Mouse (Mus musculus): ENCODE measurements around the gene Ttbk2. TPM values are rescaled to one million over a fixed set of nuclear protein-coding genes. Genes with fewer than 3 reads are reported as not detected.
A peak's percentile ranks its signal among the peaks of the same experiment; 100 is the strongest.

Gene Ttbk2
- polyA plus RNA-seq, 1 experiment = not detected

DNA sequence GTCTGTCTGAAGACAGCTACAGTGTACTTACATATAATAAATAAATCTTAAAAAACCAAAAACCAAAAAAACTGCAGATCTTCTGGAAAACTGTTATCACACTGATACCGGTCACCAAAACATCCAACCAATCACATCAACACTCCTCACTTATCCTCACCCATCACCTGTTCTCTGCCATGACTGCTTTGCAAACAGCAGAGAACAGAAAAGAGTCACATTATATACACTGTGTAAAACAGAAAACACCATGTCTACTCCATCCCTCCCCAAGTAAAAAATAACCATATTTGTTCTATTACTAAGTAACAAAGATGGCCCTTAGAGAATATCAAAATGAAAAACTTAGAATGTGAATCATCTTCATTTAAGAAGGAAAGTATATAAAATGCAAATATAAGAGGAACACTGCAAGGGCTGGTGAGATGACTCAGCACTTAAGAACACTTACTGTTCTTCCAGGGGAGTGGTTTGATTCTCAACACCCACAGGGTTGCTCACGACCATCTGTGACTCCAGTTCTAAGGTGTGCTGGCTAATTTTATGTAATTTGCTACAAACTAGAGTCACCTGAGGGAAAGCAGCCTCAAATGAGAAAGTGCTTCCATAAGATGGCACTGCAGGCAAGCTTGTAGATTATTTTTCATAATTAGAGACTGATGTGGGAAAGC, 80.0 kb downstream of the Ttbk2 start:
- WGBS = 60% methylated on average over 2 of the region's 2 CpGs
- no peak overlapping the region for H3K27ac ChIP-seq (ENCODE audit: insufficient read depth, low read depth, low read length)
- H3K4me3 ChIP-seq (ENCODE audit: insufficient read depth, low read depth, low read length) = no peak overlapping the region
- TF ChIP-seq CTCF (IDR thresholded peaks at IDR 0.05; ENCODE audit: insufficient read depth, low read depth, low read length) = no peak
- no peak for TF ChIP-seq POLR2A (IDR thresholded peaks at IDR 0.05; ENCODE audit: insufficient read depth, low read depth, low read length)
- no peaks in the 10 kb centered on the region for H3K4me1 ChIP-seq (ENCODE audit: control insufficient read depth, insufficient read depth, low read length)

DNA sequence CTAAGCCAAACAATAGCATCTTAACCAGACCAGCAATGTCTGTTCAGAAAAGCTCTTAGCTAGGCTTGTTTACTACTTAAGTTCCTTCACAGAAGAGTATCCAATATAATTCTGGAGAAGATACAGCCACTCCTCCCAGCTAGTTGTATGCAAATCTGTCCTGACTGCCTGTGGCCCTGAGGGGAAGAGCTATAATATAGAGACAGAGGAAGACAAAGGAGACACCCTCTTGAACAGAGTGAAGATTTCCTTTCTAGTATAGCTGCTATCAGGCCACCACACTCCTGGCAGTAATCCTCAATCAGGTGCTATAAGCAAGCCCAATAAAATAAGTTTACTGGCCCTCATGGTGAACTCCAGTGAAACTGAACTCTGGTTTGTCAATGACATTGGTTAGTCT, 88.5 kb downstream of the Ttbk2 start:
- H3K27ac ChIP-seq (ENCODE audit: insufficient read depth, low read depth, low read length) = no peak overlapping the region
- no peak for TF ChIP-seq POLR2A (IDR thresholded peaks at IDR 0.05; ENCODE audit: insufficient read depth, low read depth, low read length)
- no peak for TF ChIP-seq CTCF (IDR thresholded peaks at IDR 0.05; ENCODE audit: insufficient read depth, low read depth, low read length)

DNA sequence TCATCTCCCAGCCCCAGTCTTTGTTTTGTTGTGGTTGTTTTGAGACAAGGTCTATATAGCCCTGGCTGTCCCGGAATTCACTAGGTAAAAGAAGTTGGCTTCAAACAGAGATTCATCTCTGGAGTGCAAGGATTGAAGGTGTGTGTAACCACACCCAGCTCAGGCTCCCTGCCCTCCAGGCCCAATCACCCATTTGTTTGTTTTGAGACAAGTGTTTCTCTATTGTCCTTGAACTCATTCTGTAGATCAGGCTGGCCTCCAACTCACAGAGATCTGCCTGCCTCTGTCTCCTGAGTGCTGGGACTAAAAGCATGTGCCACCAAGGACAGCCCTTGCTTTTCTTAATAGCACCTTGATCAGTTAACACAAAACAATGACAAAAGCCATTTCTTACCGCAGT, 102.4 kb downstream of the Ttbk2 start:
- WGBS = 97% methylated on average over 2 of the region's 2 CpGs

More for the DNA sequence above, 88.5 kb downstream of the Ttbk2 start:
- no peak overlapping the region for H3K4me3 ChIP-seq (ENCODE audit: insufficient read depth, low read depth, low read length)
- H3K4me1 ChIP-seq (ENCODE audit: control insufficient read depth, insufficient read depth, low read length) = no peaks in the 10 kb centered on the region

DNA sequence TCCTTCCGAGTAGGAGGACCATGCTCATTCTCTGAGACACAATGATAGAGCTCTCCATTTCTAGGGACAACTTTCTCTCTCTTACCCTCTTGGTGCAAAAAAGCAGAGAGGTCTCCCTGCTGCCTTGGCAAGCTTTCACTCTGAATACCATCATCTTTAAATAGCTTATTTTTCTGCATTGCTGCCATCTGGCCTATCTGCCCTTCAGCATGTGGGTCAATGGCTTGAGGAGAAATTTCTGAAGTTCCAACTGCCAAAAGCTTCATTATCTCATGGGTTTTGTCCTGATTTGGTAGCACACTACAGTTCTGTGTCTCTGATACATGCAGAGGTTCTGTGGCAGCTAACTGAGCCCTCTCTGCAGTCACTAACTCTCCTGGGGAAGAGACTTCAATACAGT, 104.9 kb downstream of the Ttbk2 start:
- TF ChIP-seq POLR2A (IDR thresholded peaks at IDR 0.05; ENCODE audit: insufficient read depth, low read depth, low read length) (no peak), CTCF (IDR thresholded peaks at IDR 0.05; ENCODE audit: insufficient read depth, low read depth, low read length) (no peak)
- Histone ChIP-seq H3K4me1 (ENCODE audit: control insufficient read depth, insufficient read depth, low read length) (no peaks in the 10 kb centered on the region), H3K4me3 (ENCODE audit: insufficient read depth, low read depth, low read length) (no peak overlapping the region), H3K27ac (ENCODE audit: insufficient read depth, low read depth, low read length) (no peak overlapping the region)
- WGBS = 93% methylated on average over 1 of the region's 1 CpGs

More for the DNA sequence above, 102.4 kb downstream of the Ttbk2 start:
- no peak overlapping the region for H3K4me3 ChIP-seq (ENCODE audit: insufficient read depth, low read depth, low read length)
- H3K4me1 ChIP-seq (ENCODE audit: control insufficient read depth, insufficient read depth, low read length) = no peaks in the 10 kb centered on the region
- no peak overlapping the region for H3K27ac ChIP-seq (ENCODE audit: insufficient read depth, low read depth, low read length)
- TF ChIP-seq POLR2A (IDR thresholded peaks at IDR 0.05; ENCODE audit: insufficient read depth, low read depth, low read length) (no peak), CTCF (IDR thresholded peaks at IDR 0.05; ENCODE audit: insufficient read depth, low read depth, low read length) (no peak)

DNA sequence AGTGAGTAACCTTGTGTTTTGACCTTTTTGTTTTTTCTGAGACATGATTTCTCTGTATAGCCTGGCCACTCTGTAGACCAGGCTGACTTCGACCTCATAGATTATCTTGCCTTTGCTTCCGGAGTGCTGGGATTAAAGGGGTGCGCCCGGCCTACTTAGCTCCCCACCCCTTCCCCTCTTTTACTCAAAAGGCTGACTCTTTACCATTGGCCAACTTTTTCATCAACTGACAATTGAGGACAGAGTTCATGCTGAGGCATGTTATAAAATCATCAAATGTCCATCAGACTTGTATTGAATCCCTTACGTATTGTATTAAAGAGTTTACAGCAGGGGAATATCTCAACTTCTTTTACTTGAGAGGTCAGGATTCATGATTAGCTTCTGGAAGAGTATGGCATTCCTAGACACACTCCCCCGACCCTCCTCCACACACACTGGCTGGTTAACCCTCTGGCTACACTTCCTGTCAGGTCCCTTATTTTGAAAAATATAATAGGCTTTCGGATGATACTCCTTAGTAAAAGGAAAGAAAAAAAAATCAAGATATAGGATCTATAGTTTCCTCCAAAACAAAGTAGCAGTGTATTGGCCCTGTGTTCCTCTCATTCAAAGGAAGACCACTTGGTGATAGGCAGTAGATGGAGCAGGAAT, 118.4 kb downstream of the Ttbk2 start:
- WGBS = 40% methylated on average over 7 of the region's 7 CpGs
- H3K27ac ChIP-seq (ENCODE audit: insufficient read depth, low read depth, low read length) = no peak overlapping the region
- peaks cover 12% of the 10 kb centered on the region for H3K4me1 ChIP-seq (ENCODE audit: control insufficient read depth, insufficient read depth, low read length)
- TF ChIP-seq POLR2A (IDR thresholded peaks at IDR 0.05; ENCODE audit: insufficient read depth, low read depth, low read length) (no peak), CTCF (IDR thresholded peaks at IDR 0.05; ENCODE audit: insufficient read depth, low read depth, low read length) (no peak)
- no peak overlapping the region; the same call in 1 of the 2 replicates for H3K4me3 ChIP-seq (ENCODE audit: insufficient read depth, low read depth, low read length)

DNA sequence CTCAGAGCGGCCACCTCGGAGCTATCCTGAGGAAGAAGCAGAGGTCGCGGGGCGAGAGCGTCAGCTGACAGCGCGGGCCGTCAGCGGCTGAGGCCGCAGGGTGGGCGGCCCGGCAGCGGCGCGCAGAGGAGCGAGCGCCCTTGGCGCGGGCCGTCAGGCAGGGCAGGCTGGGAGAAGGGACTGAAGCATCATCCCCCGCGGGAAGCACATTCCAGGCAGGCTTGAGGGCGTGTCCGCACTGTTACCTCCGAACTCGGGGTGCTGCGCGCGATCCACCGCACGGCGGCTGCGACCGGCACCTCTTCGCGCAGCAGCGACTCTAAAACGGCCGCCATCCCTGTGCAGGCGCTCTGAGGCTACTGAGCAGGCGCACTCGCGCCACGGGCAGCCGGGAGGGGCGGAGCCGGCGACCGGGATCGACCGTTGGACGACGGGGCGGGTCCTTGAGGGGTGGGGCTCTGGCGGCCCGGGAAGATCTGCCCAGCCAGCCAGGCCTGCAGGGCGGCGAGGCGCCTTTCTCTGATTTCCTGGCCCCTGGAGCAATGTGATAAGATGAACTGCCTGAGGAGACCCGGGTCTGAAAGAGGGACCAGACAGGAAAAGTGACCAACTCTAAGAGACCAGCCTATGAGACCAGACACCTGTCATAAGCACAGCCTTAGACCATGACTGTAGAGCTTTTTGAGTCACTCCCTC, 119.1 kb downstream of the Ttbk2 start:
- WGBS = under 1% methylated on average over 61 of the region's 61 CpGs
- Histone ChIP-seq H3K4me3 (ENCODE audit: insufficient read depth, low read depth, low read length) (peak overlapping the region; percentile 69), H3K27ac (ENCODE audit: insufficient read depth, low read depth, low read length) (peak overlapping the region; percentile 69), H3K4me1 (ENCODE audit: control insufficient read depth, insufficient read depth, low read length) (peaks cover 12% of the 10 kb centered on the region)
- TF ChIP-seq CTCF (IDR thresholded peaks at IDR 0.05; ENCODE audit: insufficient read depth, low read depth, low read length) = peak; percentile 3; the same call in 1 of the 2 replicates
- peak; percentile 96 for TF ChIP-seq POLR2A (IDR thresholded peaks at IDR 0.05; ENCODE audit: insufficient read depth, low read depth, low read length)

DNA sequence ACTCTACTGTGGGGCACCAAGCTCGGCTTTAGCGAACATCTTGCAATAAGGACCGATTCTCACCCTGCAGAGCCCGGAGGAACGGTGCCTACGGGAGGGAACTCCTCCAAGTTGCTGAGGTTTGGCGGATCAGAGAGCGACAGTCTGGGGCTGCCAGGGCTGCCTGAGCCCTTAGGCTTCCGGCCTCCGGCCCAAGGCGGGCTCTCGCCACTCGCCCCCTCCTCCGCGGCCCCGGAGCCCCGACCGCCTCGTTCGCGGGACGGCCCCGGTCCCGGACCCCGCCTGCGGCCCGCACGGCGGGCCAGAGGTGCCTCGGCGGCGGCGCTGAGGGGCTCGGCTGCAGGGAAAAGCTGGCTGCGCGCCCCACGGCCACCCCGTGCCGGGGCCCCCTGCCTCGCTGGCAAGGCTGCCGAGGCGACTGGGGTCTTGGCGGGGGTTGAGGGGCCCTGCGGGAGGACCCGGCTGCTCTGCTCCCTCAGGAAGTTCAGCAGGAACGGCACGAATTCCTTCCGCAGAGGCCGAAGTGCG, 119.7 kb downstream of the Ttbk2 start:
- peak overlapping the region; percentile 69; the same call in 1 of the 2 replicates for H3K27ac ChIP-seq (ENCODE audit: insufficient read depth, low read depth, low read length)
- under 1% methylated on average over 50 of the region's 50 CpGs for WGBS
- H3K4me1 ChIP-seq (ENCODE audit: control insufficient read depth, insufficient read depth, low read length) = peaks cover 12% of the 10 kb centered on the region
- peak overlapping the region; percentile 69 for H3K4me3 ChIP-seq (ENCODE audit: insufficient read depth, low read depth, low read length)
- TF ChIP-seq POLR2A (IDR thresholded peaks at IDR 0.05; ENCODE audit: insufficient read depth, low read depth, low read length) (no peak), CTCF (IDR thresholded peaks at IDR 0.05; ENCODE audit: insufficient read depth, low read depth, low read length) (no peak)

DNA sequence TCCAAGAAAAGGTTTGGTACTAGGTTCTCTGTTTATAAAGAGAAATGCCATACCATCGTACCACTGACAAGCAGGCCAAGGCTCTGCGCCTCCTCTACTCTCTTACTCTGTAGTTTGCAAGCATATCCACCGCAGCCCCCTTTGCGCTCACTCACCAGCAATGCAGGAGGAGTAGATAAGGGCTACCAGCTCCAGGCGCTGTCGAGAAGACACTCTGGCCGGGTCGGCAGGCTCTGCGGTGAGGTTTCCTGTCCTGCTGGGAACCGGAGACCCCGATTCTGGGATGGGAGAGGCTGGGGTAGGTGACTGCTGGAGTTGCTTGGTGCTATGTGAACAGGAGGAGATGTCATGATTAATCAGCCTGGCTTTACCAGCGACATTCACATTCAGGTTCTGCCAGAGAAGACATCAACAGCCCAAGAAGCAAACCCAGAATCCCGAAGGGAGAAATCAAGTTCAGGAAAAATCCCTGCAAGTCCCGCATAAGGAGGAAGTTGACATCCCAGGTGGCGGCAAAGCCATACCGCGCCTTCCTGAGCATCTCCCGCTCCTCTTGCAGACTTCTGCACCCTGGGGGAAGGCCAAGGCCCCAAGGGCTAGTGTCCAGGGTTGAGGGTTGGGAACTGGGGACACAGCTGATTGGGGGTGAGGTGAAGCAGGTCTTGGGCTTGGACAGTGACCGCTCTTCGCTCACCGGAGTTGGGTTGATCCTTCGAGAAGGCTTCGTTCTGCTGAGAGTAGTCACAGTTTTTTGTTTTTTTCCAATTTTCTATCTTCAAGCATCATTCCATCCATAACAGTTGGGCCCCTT, 120.4 kb downstream of the Ttbk2 start:
- WGBS = 6% methylated on average over 23 of the region's 23 CpGs
- Histone ChIP-seq H3K4me3 (ENCODE audit: insufficient read depth, low read depth, low read length) (peak overlapping the region; percentile 69), H3K27ac (ENCODE audit: insufficient read depth, low read depth, low read length) (no peak overlapping the region), H3K4me1 (ENCODE audit: control insufficient read depth, insufficient read depth, low read length) (peaks cover 12% of the 10 kb centered on the region)
- TF ChIP-seq CTCF (IDR thresholded peaks at IDR 0.05; ENCODE audit: insufficient read depth, low read depth, low read length) (no peak), POLR2A (IDR thresholded peaks at IDR 0.05; ENCODE audit: insufficient read depth, low read depth, low read length) (no peak)
